Mouse (Mus musculus) embryonic facial prominence, embryonic 13.5 days (tissue): ENCODE measurements at regions not wholly inside any gene's neighbourhood (a gene's known extent, or its start where the extent isn't known, plus 50 kb on each side); places are given as distances from the start of the nearest gene placed in this dataset.

ENCODE experiments used
- ATAC-seq: fragments of 200-750 bp; cut with Nextera tagmentation; 2 replicates; pipeline ENCODE4 v1.8.0; 2017; ENCODE audit warnings: low read depth; ENCODE audit not compliant: insufficient number of reproducible peaks, insufficient read depth, low FRiP score, low TSS enrichment
- H3K27ac ChIP-seq: fragments of 300-500 bp; sonication (generic); 2 replicates; pipeline ENCODE4 v1.5.1; 2015; ENCODE audit warnings: moderate library complexity, mild to moderate bottlenecking, inconsistent platforms
- H3K27me3 ChIP-seq: fragments of 300-500 bp; sonication (generic); 2 replicates; pipeline ENCODE4 v1.6.1; 2015; ENCODE audit warnings: mild to moderate bottlenecking, inconsistent platforms
- H3K36me3 ChIP-seq: fragments of 300-500 bp; sonication (generic); 2 replicates; pipeline ENCODE4 v1.6.1; 2015; ENCODE audit warnings: mild to moderate bottlenecking, inconsistent platforms
- H3K4me1 ChIP-seq: fragments of 300-500 bp; sonication (generic); 2 replicates; pipeline ENCODE4 v1.6.1; 2015; ENCODE audit warnings: inconsistent platforms
- H3K4me2 ChIP-seq: fragments of 300-500 bp; sonication (generic); 2 replicates; pipeline ENCODE4 v1.6.1; 2015; ENCODE audit warnings: moderate library complexity, mild to moderate bottlenecking, inconsistent platforms
- H3K4me3 ChIP-seq: fragments of 300-500 bp; sonication (generic); 2 replicates; pipeline ENCODE4 v1.5.1; 2015; ENCODE audit warnings: mild to moderate bottlenecking, inconsistent platforms
- H3K9ac ChIP-seq: fragments of 300-500 bp; sonication (generic); 2 replicates; pipeline ENCODE4 v1.6.1; 2015; ENCODE audit warnings: mild to moderate bottlenecking, inconsistent platforms
- H3K9me3 ChIP-seq: fragments of 300-500 bp; sonication (generic); 2 replicates; pipeline ENCODE4 v1.6.1; 2016; ENCODE audit warnings: inconsistent platforms
- WGBS: fragments of 180-500 bp; shearing (Covaris S2); methylation state at CpG from one replicate; pipeline ENCODE4 v1.1.7; 2015; ENCODE audit warnings: mixed read lengths; 5-methylcytosine and 5-hydroxymethylcytosine counted together

DNA sequence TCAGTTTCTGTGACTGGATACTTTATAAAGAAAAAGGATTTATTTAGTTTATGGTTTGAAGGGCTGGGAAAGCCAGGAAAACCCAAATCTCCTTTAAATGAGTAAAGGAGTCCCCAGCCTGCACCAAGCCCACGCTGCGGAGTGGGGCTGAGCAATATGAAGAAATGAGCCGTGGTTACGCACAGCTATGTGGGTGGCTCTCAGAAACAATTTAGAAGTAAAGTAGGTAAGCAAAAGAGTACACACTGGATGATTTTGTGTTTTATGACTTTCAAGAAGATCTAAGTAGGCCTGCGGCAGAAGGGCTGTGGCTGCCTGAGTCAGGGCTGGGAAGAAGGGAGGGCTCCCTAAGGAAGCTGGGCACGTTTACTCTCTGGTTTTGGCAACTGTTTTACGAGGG lies 82.6 kb upstream of the Gjb5 start:
- Histone ChIP-seq H3K27ac (no peak overlapping the region), H3K36me3 (no peaks in the 10 kb centered on the region), H3K27me3 (no peaks in the 10 kb centered on the region), H3K4me2 (no peak overlapping the region), H3K9me3 (no peaks in the 10 kb centered on the region), H3K4me3 (no peak overlapping the region), H3K4me1 (0 out of 2 replicates have a peak, but pooled peaks cover 2% of the 10 kb centered on the region), H3K9ac (no peak overlapping the region)
- WGBS = 66% methylated on average over 7 of the region's 7 CpGs
- no peak for ATAC-seq

DNA sequence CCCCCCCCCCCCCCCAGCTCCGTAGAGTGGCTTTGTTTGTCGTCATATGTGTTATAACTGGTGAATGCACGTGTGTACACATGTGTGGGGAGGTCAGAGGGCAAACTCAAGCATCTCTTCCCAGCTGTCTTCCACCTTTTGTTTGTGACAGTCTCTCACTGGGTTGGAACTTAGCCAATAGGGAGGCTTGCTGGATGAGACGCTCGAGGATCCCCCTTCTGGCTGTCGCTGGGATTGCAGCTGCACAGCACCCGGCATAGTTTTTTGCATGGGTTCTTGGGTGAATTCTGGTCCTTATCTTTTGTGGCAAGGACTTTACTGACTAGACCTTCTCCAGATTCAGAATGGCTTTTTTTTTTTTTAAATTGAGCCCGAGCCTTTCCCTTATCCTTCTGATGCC lies 77.1 kb upstream of the Gjb5 start:
- H3K36me3 ChIP-seq = no peaks in the 10 kb centered on the region
- peaks cover 9% of the 10 kb centered on the region for H3K4me1 ChIP-seq
- H3K9me3 ChIP-seq = no peaks in the 10 kb centered on the region
- ATAC-seq = no peak
- H3K27ac ChIP-seq = no peak overlapping the region
- no peak overlapping the region for H3K4me3 ChIP-seq
- 21% methylated on average over 8 of the region's 8 CpGs for WGBS
- no peak overlapping the region for H3K4me2 ChIP-seq
- peaks cover 7% of the 10 kb centered on the region; the same call in 1 of the 2 replicates for H3K27me3 ChIP-seq
- no peak overlapping the region for H3K9ac ChIP-seq

DNA sequence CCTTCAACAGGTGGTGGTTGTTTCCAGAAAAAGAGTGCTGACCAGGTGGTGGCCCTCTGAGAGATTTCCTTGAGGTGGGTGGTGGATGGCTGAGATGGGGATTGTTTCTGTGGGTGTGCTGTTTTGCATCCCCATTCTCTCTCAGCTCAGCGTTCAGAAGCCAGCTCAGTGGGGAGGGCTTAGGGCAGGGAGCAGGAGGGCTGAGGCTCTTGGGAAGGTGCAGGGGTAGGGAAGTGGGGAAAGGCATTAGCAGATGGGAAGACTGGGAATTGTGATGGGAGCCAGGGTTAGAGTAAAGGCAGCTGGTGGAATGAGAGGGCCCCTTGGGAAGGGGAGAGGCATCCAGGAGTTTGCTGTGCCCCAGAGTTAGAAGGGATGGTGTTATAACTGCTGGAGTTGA lies 72.3 kb upstream of the Gjb5 start:
- no peak for ATAC-seq
- Histone ChIP-seq H3K4me2 (no peak overlapping the region), H3K4me1 (peaks cover 7% of the 10 kb centered on the region), H3K9me3 (0 out of 2 replicates have a peak, but pooled peaks cover 4% of the 10 kb centered on the region), H3K27ac (no peak overlapping the region), H3K27me3 (peaks cover 7% of the 10 kb centered on the region; the same call in 1 of the 2 replicates), H3K4me3 (no peak overlapping the region), H3K9ac (no peak overlapping the region), H3K36me3 (no peaks in the 10 kb centered on the region)
- WGBS = 7% methylated on average over 1 of the region's 1 CpGs

DNA sequence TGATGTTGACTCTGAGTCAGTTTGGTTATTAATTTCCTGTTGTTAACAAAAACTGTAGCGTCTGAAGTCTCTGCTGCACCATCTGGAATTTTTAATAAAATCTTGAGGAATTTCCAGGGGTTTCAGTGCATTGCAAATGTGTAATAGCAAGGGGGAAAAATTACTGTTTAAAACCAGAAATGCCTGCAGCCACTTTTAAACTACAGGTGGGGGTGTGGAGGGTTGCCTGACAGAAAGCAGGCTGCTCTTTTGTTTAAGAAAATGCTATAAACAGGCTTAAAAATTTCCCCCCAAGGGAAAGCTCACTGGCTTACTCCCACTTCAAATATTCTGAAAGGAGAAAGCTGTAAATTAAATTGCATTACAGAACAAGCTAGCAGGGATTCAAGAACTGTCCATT lies 71.8 kb upstream of the Gjb5 start:
- Histone ChIP-seq H3K9ac (no peak overlapping the region), H3K36me3 (no peaks in the 10 kb centered on the region), H3K4me3 (no peak overlapping the region), H3K4me1 (peaks cover 7% of the 10 kb centered on the region), H3K27me3 (peaks cover 7% of the 10 kb centered on the region; the same call in 1 of the 2 replicates), H3K27ac (no peak overlapping the region), H3K4me2 (no peak overlapping the region), H3K9me3 (0 out of 2 replicates have a peak, but pooled peaks cover 4% of the 10 kb centered on the region)
- ATAC-seq = no peak
- 34% methylated on average over 1 of the region's 1 CpGs for WGBS

DNA sequence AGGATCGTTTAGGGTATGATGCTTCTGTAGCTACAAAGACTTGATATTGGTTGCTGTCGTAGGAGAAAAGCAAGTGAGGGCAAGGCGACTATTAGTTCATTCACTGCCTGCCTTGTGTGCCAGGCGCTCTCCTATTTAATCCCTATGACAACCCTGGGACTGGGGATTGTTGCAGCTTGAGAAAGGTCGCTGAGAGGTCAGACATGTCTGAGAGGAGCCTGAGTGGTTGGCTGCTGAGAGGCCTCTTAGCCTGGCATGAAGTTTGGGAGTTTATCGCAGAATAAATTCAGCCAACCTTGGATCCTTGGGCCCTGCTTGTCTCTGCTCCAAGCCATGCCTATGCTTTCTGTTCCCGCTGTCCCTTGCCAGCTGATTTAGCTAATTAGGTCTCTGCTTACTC lies 65.9 kb upstream of the Gjb5 start:
- Histone ChIP-seq H3K27ac (no peak overlapping the region), H3K4me2 (no peak overlapping the region), H3K36me3 (no peaks in the 10 kb centered on the region), H3K4me3 (no peak overlapping the region), H3K27me3 (no peaks in the 10 kb centered on the region), H3K4me1 (peaks cover 9% of the 10 kb centered on the region), H3K9me3 (0 out of 2 replicates have a peak, but pooled peaks cover under 1% of the 10 kb centered on the region), H3K9ac (no peak overlapping the region)
- 74% methylated on average over 7 of the region's 7 CpGs for WGBS
- ATAC-seq = no peak

DNA sequence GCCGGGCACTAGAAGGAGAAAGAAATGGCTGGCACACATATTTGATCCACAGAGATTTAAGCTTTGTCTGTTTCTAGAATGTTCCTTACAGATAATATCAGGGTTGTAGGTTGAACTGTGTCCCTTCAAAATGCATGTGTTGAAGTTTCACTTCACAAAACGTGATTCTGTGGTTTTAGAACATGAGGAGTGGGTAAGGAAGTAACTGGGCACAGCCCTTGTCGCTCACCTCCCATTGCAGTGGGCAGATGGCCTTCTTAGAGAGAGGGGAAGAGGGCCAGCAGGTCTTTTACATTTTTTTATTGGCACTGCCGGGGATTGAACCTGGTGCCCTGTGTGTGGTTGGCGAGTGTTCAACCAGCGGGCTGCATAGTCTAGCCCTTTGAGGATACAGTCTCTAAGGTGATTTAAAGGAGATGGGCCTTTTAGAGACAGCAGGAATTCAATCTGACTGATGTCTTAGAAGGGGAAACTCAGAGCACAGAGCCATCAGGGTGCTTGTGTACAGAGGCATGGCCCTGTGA lies 64.0 kb upstream of the Gjb5 start:
- no peak overlapping the region for H3K4me2 ChIP-seq
- no peak overlapping the region for H3K4me3 ChIP-seq
- WGBS = 84% methylated on average over 6 of the region's 6 CpGs
- peaks cover 20% of the 10 kb centered on the region for H3K4me1 ChIP-seq
- no peak overlapping the region for H3K9ac ChIP-seq
- H3K27ac ChIP-seq = no peak overlapping the region
- H3K9me3 ChIP-seq = no peaks in the 10 kb centered on the region
- no peak for ATAC-seq
- no peaks in the 10 kb centered on the region for H3K27me3 ChIP-seq
- H3K36me3 ChIP-seq = no peaks in the 10 kb centered on the region

DNA sequence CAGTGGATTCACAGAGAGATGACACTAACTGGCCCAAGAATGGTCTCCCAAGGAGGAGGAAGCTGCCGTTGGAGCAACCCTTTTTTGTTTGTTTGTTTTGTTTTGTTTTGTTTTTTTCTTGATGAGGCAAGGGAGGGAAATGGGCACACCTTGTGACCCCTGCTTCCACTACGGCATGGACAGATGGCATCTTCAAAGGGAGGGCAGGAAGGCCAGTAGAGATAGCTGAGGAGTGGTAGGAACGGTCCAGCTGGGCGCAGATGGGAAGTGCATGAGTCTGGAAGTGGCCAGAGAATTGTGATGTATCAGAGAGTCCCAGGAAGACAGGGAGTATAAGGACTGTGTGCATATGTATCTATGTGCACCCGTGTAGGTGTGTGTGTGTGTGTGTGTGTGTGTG lies 63.1 kb upstream of the Gjb5 start:
- Histone ChIP-seq H3K27me3 (no peaks in the 10 kb centered on the region), H3K4me2 (no peak overlapping the region), H3K4me1 (peaks cover 22% of the 10 kb centered on the region), H3K27ac (no peak overlapping the region), H3K36me3 (no peaks in the 10 kb centered on the region), H3K4me3 (no peak overlapping the region), H3K9ac (no peak overlapping the region), H3K9me3 (no peaks in the 10 kb centered on the region)
- 83% methylated on average over 5 of the region's 5 CpGs for WGBS
- ATAC-seq = no peak

DNA sequence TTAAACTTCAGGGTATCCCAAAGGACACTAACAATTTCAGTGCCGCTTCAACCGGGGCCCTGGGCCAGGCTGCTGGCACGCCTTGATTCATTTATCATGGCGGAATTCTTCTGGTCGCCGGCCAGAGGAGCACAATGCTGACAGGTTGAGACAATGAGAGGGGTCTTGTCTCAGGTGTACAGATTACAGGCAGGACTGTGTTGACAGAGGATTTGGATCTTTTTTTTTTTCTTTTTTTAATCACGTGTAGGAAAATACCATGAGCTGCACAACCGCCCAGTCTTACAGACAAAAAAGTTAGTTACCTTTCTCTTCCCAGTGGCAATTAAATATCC lies 61.8 kb upstream of the Gjb5 start:
- no peak overlapping the region for H3K9ac ChIP-seq
- H3K36me3 ChIP-seq = no peaks in the 10 kb centered on the region
- WGBS = 44% methylated on average over 8 of the region's 8 CpGs
- H3K4me3 ChIP-seq = no peak overlapping the region
- no peaks in the 10 kb centered on the region for H3K27me3 ChIP-seq
- no peak overlapping the region for H3K4me2 ChIP-seq
- no peak overlapping the region for H3K27ac ChIP-seq
- peaks cover 22% of the 10 kb centered on the region for H3K4me1 ChIP-seq
- ATAC-seq = no peak
- H3K9me3 ChIP-seq = no peaks in the 10 kb centered on the region

DNA sequence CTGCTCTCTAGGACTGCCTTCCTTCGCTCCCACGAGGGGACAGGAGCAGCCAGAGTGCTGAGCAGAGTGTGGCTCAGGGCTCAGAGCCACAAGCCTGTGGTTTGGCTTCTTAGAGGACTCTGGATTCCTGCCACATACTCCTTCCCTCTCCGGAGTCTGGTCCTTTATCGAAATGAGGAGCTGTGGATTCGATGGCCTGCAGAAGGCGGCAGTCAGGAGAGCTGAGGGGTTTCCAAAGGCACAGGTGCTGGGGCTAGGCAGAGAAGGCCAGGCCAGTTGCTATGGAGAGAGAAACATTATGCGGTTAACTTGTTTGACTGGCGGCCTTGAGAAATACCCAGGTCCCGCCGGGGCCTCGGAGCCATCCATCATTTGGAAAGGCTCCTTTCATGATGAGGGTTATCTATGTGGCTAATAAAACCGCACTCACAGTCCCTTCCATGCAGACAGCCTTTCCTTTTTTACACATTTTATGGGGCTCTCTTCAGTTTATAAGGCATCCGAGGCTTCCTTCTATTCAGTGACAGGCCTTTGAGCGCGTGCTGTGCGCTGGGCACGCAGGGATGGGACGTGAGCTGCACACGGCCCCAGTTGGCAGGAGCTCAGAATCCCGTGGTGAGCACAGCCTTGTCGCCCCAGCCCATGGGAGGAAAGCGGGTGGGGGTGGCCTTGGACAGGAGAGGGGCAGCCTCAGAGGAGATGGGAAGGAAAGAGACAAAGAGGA lies 61.2 kb upstream of the Gjb5 start:
- no peaks in the 10 kb centered on the region for H3K27me3 ChIP-seq
- H3K4me2 ChIP-seq = no peak overlapping the region
- H3K4me3 ChIP-seq = no peak overlapping the region

DNA sequence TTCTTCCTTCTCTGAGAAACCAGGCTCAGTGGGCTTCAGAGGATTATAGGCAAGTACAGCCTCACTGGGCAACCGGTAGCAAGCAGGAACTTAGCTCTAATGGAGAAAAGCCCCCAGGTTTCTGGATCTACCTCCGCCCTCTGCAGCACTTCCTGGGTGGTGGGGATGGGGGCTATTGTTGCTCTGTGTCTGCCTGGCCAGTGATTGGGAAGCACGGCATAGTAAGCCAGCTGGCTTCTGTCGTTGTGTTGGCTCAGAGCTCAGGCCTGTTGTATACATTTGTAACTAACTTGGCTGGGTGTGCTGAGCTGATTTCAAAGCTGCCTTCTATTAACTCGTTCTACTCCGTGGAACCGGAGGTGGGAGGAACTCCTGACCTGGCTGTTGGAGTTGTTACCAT lies 58.9 kb upstream of the Gjb5 start:
- no peak overlapping the region for H3K9ac ChIP-seq
- H3K9me3 ChIP-seq = no peaks in the 10 kb centered on the region
- H3K4me2 ChIP-seq = no peak overlapping the region
- no peak for ATAC-seq
- H3K36me3 ChIP-seq = no peaks in the 10 kb centered on the region
- no peaks in the 10 kb centered on the region for H3K27me3 ChIP-seq
- WGBS = 39% methylated on average over 7 of the region's 7 CpGs
- H3K4me1 ChIP-seq = peaks cover 22% of the 10 kb centered on the region
- no peak overlapping the region for H3K4me3 ChIP-seq
- no peak overlapping the region for H3K27ac ChIP-seq

More for the DNA sequence above, 61.2 kb upstream of the Gjb5 start:
- no peaks in the 10 kb centered on the region for H3K36me3 ChIP-seq
- H3K9ac ChIP-seq = no peak overlapping the region
- no peak for ATAC-seq
- H3K4me1 ChIP-seq = peaks cover 22% of the 10 kb centered on the region
- 40% methylated on average over 22 of the region's 22 CpGs for WGBS
- no peaks in the 10 kb centered on the region for H3K9me3 ChIP-seq
- H3K27ac ChIP-seq = no peak overlapping the region

DNA sequence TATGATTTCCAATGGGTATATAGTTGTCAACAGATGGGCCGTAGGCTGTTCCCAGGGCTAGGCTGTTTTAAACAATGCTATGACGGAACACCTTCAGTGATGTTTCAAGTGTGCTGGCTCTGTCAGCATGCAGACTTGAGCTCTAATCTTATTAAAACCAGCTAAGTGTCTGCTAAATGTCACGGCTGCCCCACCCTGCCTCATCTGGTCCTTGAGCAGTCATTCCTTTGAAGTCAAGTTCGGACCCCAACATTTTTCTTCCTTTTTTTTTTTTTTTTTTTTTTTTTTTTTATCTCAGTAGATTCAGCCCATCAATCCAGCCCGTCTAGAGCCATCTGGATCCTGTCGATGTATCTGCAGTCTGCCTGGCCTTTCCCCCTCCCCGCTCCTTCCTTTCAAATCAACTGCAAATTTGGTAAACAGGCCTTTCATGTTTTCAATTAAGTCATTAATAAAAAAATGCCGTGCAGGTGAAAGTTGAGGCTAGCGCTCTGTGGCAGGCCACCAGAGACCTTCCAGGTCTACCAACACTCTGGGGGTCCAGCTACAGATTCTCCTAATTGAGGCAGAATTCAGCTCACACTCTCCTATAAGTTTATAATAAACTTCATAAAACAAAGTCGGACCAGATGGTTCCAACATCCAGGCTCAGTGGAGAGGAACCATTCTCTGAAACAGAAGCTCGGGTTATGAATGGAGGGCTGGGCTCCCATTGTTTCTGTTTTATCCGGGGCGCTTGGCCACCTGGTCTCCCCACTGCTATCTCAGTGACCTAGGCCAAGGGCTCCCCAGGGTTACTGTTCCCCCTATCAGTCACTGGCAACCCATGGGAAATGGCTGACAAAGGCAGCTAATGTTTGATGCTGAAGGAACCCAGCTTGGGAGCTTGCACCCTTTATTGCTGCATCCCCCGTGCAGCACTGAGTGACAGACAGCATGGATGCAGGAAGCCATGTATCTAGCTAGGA lies 56.3 kb upstream of the Gjb5 start:
- no peak overlapping the region for H3K27ac ChIP-seq
- H3K4me3 ChIP-seq = no peak overlapping the region
- 32% methylated on average over 14 of the region's 14 CpGs for WGBS
- no peaks in the 10 kb centered on the region for H3K36me3 ChIP-seq
- ATAC-seq = no peak
- H3K27me3 ChIP-seq = no peaks in the 10 kb centered on the region
- no peak overlapping the region for H3K4me2 ChIP-seq
- H3K4me1 ChIP-seq = peaks cover 26% of the 10 kb centered on the region
- H3K9ac ChIP-seq = no peak overlapping the region
- no peaks in the 10 kb centered on the region for H3K9me3 ChIP-seq
